Mouse (Mus musculus): ENCODE results near the gene Ppfibp1. TPM values are rescaled to one million over a fixed set of nuclear protein-coding genes. Genes with fewer than 3 reads are reported as not detected.

Gene Ppfibp1
- total RNA-seq, 2 experiments from 2014 or later = 11.1 to 21.0 TPM

DNA sequence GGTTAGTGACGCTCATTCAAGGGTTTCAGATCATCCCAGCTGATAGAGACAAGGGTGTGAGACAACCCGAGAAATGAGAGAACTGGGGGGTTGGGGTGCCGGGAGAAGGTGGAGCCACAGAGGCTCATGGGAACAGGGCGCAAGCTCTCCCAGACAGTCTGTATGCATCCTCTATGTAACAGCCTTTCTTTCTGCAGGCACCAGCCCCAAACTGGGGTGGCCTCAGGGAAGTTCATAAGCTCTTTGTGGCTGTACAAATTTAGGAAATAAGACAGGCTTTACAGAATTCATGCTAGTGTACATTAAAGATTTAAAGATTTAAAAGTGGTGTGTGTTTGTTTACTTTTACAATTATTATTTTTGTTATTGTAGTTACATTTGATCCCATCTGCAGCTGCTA, 8.0 kb upstream of the Ppfibp1 start:
- ATAC-seq (replicated peaks; ENCODE audit: poor library complexity, severe bottlenecking) = no peak

- no peak for ATAC-seq (replicated peaks; ENCODE audit: poor library complexity, severe bottlenecking)
These were observed 6.2 kb upstream of the Ppfibp1 start for GRCm38 (mm10) chr6:146881896-146882770.

- no peak for ATAC-seq (replicated peaks; ENCODE audit: poor library complexity, severe bottlenecking)
These were observed 4.9 kb upstream of the Ppfibp1 start for GRCm38 (mm10) chr6:146883426-146883825.

- no peak for ATAC-seq (replicated peaks; ENCODE audit: poor library complexity, severe bottlenecking)
These were observed 4.1 kb upstream of the Ppfibp1 start for GRCm38 (mm10) chr6:146884171-146884570.

- peak; percentile 14; the same call in 1 of the 2 replicates for ATAC-seq (replicated peaks; ENCODE audit: poor library complexity, severe bottlenecking)
These were observed 3.4 kb upstream of the Ppfibp1 start for GRCm38 (mm10) chr6:146884851-146885250.

DNA sequence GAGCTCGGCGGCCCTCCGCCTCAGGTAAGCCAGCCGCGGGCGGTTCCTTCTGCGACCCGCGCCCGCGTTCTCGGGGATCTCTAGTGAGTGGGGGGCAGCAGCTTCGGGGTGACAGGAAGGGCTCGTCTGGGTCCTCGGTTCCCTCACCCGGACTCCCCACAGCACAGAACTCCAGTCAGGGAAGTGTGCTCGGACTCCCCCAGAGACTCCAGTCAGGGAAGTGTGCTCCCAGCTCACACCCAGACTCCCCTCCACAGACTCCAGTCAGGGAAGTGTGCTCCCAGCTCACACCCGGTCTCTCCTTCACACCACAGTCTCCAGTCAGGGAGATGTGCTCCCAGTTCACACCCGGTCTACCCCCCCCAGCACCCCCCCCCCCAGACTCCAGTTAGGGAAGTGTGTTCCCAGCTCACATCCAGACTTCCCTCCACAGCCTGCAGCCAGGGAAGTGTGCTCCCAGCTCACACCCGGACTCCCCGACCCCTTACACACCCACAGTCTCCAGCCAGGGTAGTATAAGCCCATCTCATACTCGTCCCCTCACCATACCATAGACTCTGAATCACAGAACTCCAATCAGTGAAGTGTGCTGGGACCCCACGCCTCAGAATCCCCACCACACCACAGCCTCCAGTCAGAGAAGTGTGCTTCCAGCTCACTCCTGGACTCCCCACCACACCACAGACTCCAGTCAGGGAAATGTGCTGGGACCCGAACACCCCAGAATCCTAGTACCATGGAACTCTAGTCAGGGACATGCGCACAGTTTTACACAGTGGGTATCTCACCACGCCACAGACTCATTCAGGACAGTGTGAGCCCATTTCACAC, 588 bp downstream of the Ppfibp1 start:
- peak; percentile 40 for ATAC-seq (replicated peaks; ENCODE audit: poor library complexity, severe bottlenecking)

GRCm38 (mm10) chr6:146890215-146890614, 1.9 kb downstream of the Ppfibp1 start:
- no peak for ATAC-seq (replicated peaks; ENCODE audit: poor library complexity, severe bottlenecking)

DNA sequence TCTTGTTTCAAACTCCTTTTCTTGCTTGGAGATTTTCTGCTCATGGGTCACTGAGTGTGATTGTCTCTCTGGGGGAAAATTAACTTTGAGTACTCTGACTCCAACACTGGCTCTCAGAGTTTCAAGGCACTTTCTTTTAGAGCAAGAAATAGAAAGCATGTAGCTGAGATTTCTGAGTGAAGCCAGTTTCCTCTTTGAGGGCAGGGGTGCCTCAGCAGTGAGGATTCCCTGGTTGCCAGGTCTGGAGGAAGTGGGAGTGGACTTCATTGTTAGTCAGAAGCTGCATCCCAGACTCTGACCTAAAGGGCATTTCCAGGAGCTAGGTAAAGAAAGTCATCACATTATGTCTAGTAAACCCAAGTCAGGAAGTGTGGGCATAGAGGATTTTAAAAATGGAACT, 2.3 kb downstream of the Ppfibp1 start:
- ATAC-seq (replicated peaks; ENCODE audit: poor library complexity, severe bottlenecking) = no peak

DNA sequence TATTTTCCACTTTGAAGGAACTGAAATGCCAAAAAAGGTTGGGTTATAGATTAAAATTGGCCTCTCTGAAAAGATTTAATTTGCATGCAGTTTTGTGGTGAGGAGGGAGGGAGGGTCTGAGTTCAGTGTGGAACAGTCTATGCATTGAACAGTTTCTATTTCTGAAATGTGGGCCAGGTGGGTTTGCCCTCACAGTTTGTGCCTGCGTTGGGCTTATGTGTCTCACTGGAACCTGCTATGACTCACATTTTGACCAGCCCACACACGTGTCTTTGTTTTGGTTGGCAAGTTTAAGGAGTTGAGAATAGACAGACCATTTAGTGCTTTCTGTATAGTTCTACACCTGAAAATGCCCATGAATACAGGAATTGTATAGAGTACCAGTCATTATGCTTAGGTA, 5.6 kb downstream of the Ppfibp1 start:
- ATAC-seq (replicated peaks; ENCODE audit: poor library complexity, severe bottlenecking) = no peak

DNA sequence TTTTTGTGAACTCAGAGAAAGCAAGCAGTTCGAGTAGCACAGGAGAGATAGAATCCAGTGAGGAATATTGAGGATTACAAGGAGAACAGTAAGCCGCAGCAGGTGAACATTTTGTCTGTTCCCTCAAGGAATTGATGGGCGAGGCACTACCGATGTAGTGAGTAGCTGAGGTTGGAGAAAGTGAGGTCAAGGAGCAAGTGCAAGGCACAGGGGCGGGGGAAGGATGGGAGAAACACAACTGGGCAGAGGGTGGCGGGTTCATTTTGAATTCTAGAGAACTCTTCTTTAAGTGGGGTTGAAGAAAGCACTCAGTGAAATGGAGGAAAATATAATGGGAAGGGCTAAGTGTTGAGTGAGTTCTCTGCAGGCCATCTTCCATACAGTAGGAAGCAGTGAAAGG, 10.4 kb downstream of the Ppfibp1 start:
- ATAC-seq (replicated peaks; ENCODE audit: poor library complexity, severe bottlenecking) = no peak

- ATAC-seq (replicated peaks; ENCODE audit: poor library complexity, severe bottlenecking) = no peak
These were observed 11.4 kb downstream of the Ppfibp1 start for GRCm38 (mm10) chr6:146899647-146900046.

DNA sequence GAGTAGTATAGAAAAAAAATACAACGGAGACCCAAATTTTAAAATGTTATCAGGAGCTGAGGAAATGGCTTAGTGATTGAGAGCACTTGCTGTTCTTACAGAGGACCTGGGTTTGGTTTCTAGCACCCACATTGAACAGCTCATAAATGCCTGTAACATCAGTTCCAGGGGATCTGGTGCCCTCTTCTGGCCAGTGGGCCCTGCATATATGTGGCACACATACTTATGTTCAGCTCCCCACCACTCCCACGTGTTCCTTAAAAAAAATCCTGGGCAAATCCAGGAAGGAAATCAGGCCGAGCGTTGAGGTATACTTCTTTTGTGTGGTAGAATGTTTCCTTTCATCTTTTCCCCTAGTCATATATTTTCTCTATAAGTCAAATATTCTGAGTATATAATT, 13.6 kb downstream of the Ppfibp1 start:
- no peak for ATAC-seq (replicated peaks; ENCODE audit: poor library complexity, severe bottlenecking)

DNA sequence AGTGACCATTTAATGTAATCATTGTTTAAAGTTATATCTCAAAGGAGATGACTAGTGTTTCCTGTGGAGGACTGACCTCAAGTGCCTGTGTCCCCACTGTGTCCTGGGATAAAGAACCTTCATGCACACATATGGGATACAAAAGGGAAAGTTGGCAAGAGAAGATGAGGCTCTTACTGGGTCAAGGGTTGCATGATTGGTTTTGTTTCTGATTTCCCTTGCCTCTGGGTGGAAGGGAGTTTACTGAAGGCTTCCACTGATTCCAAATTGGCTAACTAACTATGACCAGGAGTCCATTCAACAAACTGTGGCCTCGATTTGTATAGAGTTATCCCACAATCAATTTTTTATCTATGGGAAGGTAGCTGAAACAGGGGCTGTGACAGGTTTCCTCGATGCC, 15.3 kb downstream of the Ppfibp1 start:
- no peak for ATAC-seq (replicated peaks; ENCODE audit: poor library complexity, severe bottlenecking)

DNA sequence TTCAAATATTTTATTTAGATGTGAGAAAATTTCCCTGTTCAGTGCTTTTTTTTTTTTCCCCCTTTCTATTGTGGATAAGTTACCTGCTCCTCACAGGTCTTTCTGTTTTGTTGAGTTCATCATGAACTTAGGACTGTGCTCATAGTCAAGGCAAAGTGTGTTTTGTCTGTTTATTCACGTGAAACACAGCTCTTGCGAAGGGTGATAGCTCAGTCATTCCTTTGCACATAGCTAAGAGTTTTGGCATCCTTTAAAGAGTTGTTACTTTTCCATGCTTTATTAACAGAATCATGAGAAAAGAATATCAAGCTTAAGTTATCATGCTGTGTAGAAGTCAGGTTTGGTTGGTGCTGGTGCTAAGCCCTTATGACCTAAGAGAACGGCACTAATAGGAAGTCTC, 16.4 kb downstream of the Ppfibp1 start:
- ATAC-seq (replicated peaks; ENCODE audit: poor library complexity, severe bottlenecking) = no peak

- ATAC-seq (replicated peaks; ENCODE audit: poor library complexity, severe bottlenecking) = no peak
These were observed 17.9 kb downstream of the Ppfibp1 start for GRCm38 (mm10) chr6:146906000-146906786.

DNA sequence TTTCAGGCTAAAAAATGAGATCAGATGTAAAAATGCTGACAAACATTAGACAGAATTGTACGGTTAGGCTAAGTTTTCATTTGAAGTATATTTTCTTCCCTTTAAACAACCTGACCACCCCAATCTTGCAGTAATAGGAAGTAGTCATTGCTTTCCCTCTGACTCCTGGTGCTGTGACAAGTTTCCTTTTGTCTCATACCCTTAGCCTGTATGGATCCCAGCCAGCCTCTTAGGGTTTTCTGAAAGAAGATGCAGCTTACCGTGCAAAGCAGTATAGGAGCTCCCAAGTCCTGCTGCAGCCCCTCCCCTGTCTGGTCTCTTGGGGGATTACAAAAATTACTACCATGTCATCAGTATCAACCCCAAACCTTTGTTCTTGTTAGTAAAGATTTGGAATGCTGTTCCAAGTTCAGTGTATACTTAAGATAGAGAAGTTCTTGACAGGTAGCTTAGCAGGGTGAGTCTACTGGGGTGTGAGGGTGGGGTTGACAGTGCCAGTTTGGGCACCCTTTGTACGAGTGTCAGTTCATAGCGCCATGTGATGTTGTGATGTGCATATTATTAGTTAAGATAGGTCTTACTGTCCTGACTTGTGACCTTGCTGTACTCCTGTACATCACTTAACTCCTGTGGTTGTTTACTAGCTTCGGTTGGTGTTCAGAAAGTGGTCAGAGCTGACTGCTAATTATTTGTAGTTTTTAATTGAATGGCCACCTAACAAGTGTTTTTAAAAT, 18.9 kb downstream of the Ppfibp1 start:
- no peak for ATAC-seq (replicated peaks; ENCODE audit: poor library complexity, severe bottlenecking)

- ATAC-seq (replicated peaks; ENCODE audit: poor library complexity, severe bottlenecking) = no peak
These were observed 19.5 kb downstream of the Ppfibp1 start for GRCm38 (mm10) chr6:146907795-146908190.

GRCm38 (mm10) chr6:146908801-146909200, 20.5 kb downstream of the Ppfibp1 start:
- ATAC-seq (replicated peaks; ENCODE audit: poor library complexity, severe bottlenecking) = 0 out of 2 replicates have a peak, but pooled peaks have one; percentile 2

DNA sequence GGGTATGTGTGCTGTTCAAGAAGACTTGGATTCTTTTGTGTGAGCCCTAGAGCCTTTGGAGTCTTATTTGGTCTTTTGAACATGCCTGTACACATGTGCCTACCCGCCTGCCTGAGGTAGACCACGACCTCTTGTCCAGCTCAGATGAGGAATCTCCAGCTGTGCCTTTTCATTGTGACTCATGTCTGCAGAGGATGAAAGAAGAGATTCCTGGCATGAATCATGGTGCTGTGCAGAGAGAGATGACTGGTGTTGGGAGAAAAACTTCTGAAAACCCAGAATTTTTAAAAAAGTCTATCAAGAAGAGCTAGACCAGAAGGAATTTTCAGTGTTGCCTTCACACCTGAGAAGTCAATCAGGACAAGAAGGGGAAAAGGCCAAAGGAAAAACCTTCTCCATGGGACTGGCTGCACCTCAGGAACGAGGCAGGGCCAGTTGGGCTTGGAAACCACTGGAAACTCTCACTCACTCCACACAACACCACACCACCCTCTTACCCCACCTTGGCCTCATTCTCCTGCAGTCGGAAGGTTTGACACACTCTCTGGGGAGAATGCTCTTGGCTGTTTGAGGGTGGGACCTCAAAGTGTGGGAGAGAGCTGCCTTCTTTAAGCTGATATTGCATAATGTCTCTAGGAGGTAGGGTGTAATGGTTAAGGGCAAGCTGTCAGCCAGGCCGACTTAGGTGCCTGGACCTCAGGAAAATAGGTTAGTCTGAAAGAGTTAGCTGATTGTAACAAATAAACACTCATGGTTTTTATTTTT, 21.6 kb downstream of the Ppfibp1 start:
- no peak for ATAC-seq (replicated peaks; ENCODE audit: poor library complexity, severe bottlenecking)
